Mouse (Mus musculus) ES-Bruce4 (cell line): ENCODE results near the gene B3galnt2. TPM values are rescaled to one million over a fixed set of nuclear protein-coding genes. Genes with fewer than 3 reads are reported as not detected.
"Not testable (repeated sequence)": the region's sequence is repeated elsewhere in the genome, so short reads cannot be mapped to it uniquely, and the experiment has no call there.

Experiments
- H3K27ac ChIP-seq: 2 replicates; pipeline ENCODE4 v1.5.1; 2012; ENCODE audit warnings: low read length, inconsistent platforms; ENCODE audit not compliant: insufficient read depth
- H3K27me3 ChIP-seq: 2 replicates; pipeline ENCODE4 v1.6.1; 2012; ENCODE audit warnings: mild to moderate bottlenecking, low read length, inconsistent platforms; ENCODE audit not compliant: control insufficient read depth, poor library complexity, insufficient read depth, severe bottlenecking
- H3K36me3 ChIP-seq: 2 replicates; pipeline ENCODE4 v1.6.1; 2012; ENCODE audit warnings: inconsistent platforms, mild to moderate bottlenecking, low read length, moderate library complexity; ENCODE audit not compliant: control insufficient read depth, poor library complexity, insufficient read depth, severe bottlenecking
- H3K4me1 ChIP-seq: one replicate; pipeline ENCODE4 v1.8.1; 2011; ENCODE audit warnings: low read length; ENCODE audit not compliant: control insufficient read depth, insufficient read depth
- H3K4me3 ChIP-seq: 2 replicates; pipeline ENCODE4 v1.5.1; 2011; ENCODE audit warnings: low read depth, mild to moderate bottlenecking, low read length
- H3K9ac ChIP-seq: 2 replicates; pipeline ENCODE4 v1.6.1; 2012; ENCODE audit warnings: low read depth, mild to moderate bottlenecking, inconsistent platforms; ENCODE audit not compliant: poor library complexity, severe bottlenecking
- H3K9me3 ChIP-seq: replicated peaks from 2 replicates; pipeline ENCODE4 v1.6.1; 2012; ENCODE audit warnings: mild to moderate bottlenecking, low read length, inconsistent platforms; ENCODE audit not compliant: control insufficient read depth, poor library complexity, insufficient read depth, severe bottlenecking
- CTCF ChIP-seq: IDR thresholded peaks from one replicate; pipeline ENCODE4 v1.8.1; 2011; ENCODE audit warnings: low read depth, low read length
- EP300 ChIP-seq: IDR thresholded peaks from 2 replicates; pipeline ENCODE4 v1.6.1; 2011; ENCODE audit warnings: low read depth, low read length; ENCODE audit not compliant: insufficient read depth
- POLR2A ChIP-seq: IDR thresholded peaks from one replicate; pipeline ENCODE4 v1.8.1; 2011; ENCODE audit warnings: low read length; ENCODE audit not compliant: insufficient read depth
- polyA plus RNA-seq: library from polyadenylated mRNA; stranded (reverse); fragments of >200 nt; gene quantifications from 2 replicates; pipeline ENCODE4 v1.2.4, GENCODE M21; 2011; ENCODE audit warnings: low read depth; ENCODE audit not compliant: missing spikeins, insufficient read depth, insufficient read length

B3galnt2 gene
- polyA plus RNA-seq, 1 experiment = 46.2 TPM

GRCm38 (mm10) chr13:14014001-14014400 lies 59.7 kb downstream of the B3galnt2 start:
- H3K27ac ChIP-seq = no peak overlapping the region
- no peaks in the 10 kb centered on the region for H3K4me1 ChIP-seq
- no peaks in the 10 kb centered on the region for H3K9me3 ChIP-seq
- H3K27me3 ChIP-seq = no peaks in the 10 kb centered on the region
- no peak overlapping the region for H3K4me3 ChIP-seq
- peaks cover 13% of the 10 kb centered on the region; the same call in 1 of the 2 replicates for H3K36me3 ChIP-seq
- no peak overlapping the region for H3K9ac ChIP-seq
- TF ChIP-seq CTCF (no peak), POLR2A (no peak), EP300 (no peak)

GRCm38 (mm10) chr13:14014540-14014939 lies 60.3 kb downstream of the B3galnt2 start:
- no peaks in the 10 kb centered on the region for H3K4me1 ChIP-seq
- no peak overlapping the region for H3K9ac ChIP-seq
- no peak for TF ChIP-seq CTCF
- no peak for TF ChIP-seq EP300
- no peak for TF ChIP-seq POLR2A
- H3K27ac ChIP-seq = no peak overlapping the region
- no peaks in the 10 kb centered on the region for H3K9me3 ChIP-seq
- H3K36me3 ChIP-seq = peaks cover 16% of the 10 kb centered on the region
- no peak overlapping the region for H3K4me3 ChIP-seq
- no peaks in the 10 kb centered on the region for H3K27me3 ChIP-seq

- TF ChIP-seq EP300 (no peak), CTCF (no peak), POLR2A (no peak)
- no peaks in the 10 kb centered on the region for H3K9me3 ChIP-seq
- no peaks in the 10 kb centered on the region for H3K27me3 ChIP-seq
- H3K4me1 ChIP-seq = no peaks in the 10 kb centered on the region
- no peak overlapping the region for H3K9ac ChIP-seq
- H3K27ac ChIP-seq = no peak overlapping the region
- H3K4me3 ChIP-seq = no peak overlapping the region
- peaks cover 16% of the 10 kb centered on the region for H3K36me3 ChIP-seq
These were observed 61.3 kb downstream of the B3galnt2 start for GRCm38 (mm10) chr13:14015609-14016008.

- Histone ChIP-seq H3K27me3 (no peaks in the 10 kb centered on the region), H3K4me3 (no peak overlapping the region), H3K4me1 (no peaks in the 10 kb centered on the region), H3K36me3 (peaks cover 14% of the 10 kb centered on the region), H3K9me3 (no peaks in the 10 kb centered on the region), H3K27ac (no peak overlapping the region), H3K9ac (no peak overlapping the region)
- TF ChIP-seq EP300 (no peak), CTCF (no peak)
These were observed 64.0 kb downstream of the B3galnt2 start for GRCm38 (mm10) chr13:14018283-14018682.

GRCm38 (mm10) chr13:14018852-14019251 lies 64.6 kb downstream of the B3galnt2 start:
- TF ChIP-seq POLR2A (no peak), EP300 (no peak), CTCF (no peak)
- H3K36me3 ChIP-seq = peaks cover 11% of the 10 kb centered on the region
- H3K9ac ChIP-seq = no peak overlapping the region
- no peaks in the 10 kb centered on the region for H3K27me3 ChIP-seq
- H3K4me1 ChIP-seq = no peaks in the 10 kb centered on the region
- no peak overlapping the region for H3K4me3 ChIP-seq
- H3K27ac ChIP-seq = no peak overlapping the region
- H3K9me3 ChIP-seq = no peaks in the 10 kb centered on the region

GRCm38 (mm10) chr13:14021417-14021816 lies 67.1 kb downstream of the B3galnt2 start:
- H3K9me3 ChIP-seq, H3K27me3 ChIP-seq, H3K4me1 ChIP-seq, H3K27ac ChIP-seq, H3K4me3 ChIP-seq, H3K36me3 ChIP-seq, H3K9ac ChIP-seq: not testable (repeated sequence)
